Mouse (Mus musculus): ENCODE measurements around the gene Cdkn1a. TPM values are rescaled to one million over a fixed set of nuclear protein-coding genes. Genes with fewer than 3 reads are reported as not detected.

Cdkn1a gene
- total and polyA plus RNA-seq, 3 experiments, result 10.6 to 59.1 (median 37.5) TPM

- no peak overlapping the region for H3K4me2 ChIP-seq (ENCODE audit: insufficient read depth, low read depth, poor library complexity, severe bottlenecking)
- H3K9me3 ChIP-seq (replicated peaks; ENCODE audit: low read length), result no peaks in the 10 kb centered on the region
- H3K79me2 ChIP-seq (replicated peaks; ENCODE audit: control insufficient read depth, extremely low read depth, insufficient read depth, poor library complexity, severe bottlenecking), result no peaks in the 10 kb centered on the region
- no peak overlapping the region for H3K9ac ChIP-seq (ENCODE audit: insufficient read depth, low read depth)
- H3K4me1 ChIP-seq (ENCODE audit: control insufficient read depth in 1 of 2, insufficient read depth in 2 of 2), result peaks cover 11 to 25% of the 10 kb centered on the region in 2 experiments
- no peak overlapping the region for H3K27ac ChIP-seq (ENCODE audit: insufficient read depth, low read depth)
- dilution Hi-C loops (cut with MboI; ENCODE audit: extremely low pct_ligation_motif_present, extremely low pct_unique_long_range_greater_than_20kb, low sequenced_read_pairs), result no loop called here
- no peaks in the 10 kb centered on the region for H3K36me3 ChIP-seq (replicated peaks in 1 of 2; ENCODE audit: control insufficient read depth in 1 of 2, insufficient read depth in 1 of 2, low read length in 1 of 2)
- no peak for DNase-seq (ENCODE audit: extremely low read depth)
- H3K4me3 ChIP-seq (replicated peaks in 1 of 3; ENCODE audit: low read depth in 2 of 3, low read length in 2 of 3, poor library complexity in 1 of 3), result no peak overlapping the region
- H3K27me3 ChIP-seq (replicated peaks), result peaks cover 4% of the 10 kb centered on the region
- TF ChIP-seq PAX5 (IDR thresholded peaks at IDR 0.05; ENCODE audit: low read length) (no peak), JUND (conservative IDR thresholded peaks at IDR 0.05; ENCODE audit: low read depth, low read length) (no peak)
- in situ Hi-C loops (cut with MboI; ENCODE audit: low pct_ligation_motif_present, low pct_unique_long_range_greater_than_20kb, low sequenced_read_pairs), result no loop called here
These were observed 59.0 kb downstream of the Cdkn1a start for GRCm38 (mm10) chr17:29149766-29150165.

Other genes starting within 250 kb of the Cdkn1a start
- not detected in 2 replicates for gene Pnpla1, start 232.6 kb upstream of the Cdkn1a start, total RNA-seq (2012; rRNA removed)
- not detected in 2 replicates for gene Pnpla1, start 232.6 kb upstream of the Cdkn1a start, total RNA-seq (2014; rRNA removed)
- gene Pnpla1, start 232.6 kb upstream of the Cdkn1a start, polyA plus RNA-seq (2012; ENCODE audit: insufficient read length, low read depth), result not detected in 2 replicates
- 1.4 TPM in 2 replicates for gene 4930539E08Rik, start 175.7 kb upstream of the Cdkn1a start, total RNA-seq (2012; rRNA removed)
- gene 4930539E08Rik, start 175.7 kb upstream of the Cdkn1a start, total RNA-seq (2014; rRNA removed), result 0.57 and 0.62 TPM in 2 replicates
- 1.2 and 1.4 TPM in 2 replicates for gene 4930539E08Rik, start 175.7 kb upstream of the Cdkn1a start, polyA plus RNA-seq (2012; ENCODE audit: insufficient read length, low read depth)
- gene Pxt1, start 147.1 kb upstream of the Cdkn1a start, total RNA-seq (2012; rRNA removed), result not detected in 2 replicates
- not detected in 2 replicates for gene Pxt1, start 147.1 kb upstream of the Cdkn1a start, total RNA-seq (2014; rRNA removed)
- gene Pxt1, start 147.1 kb upstream of the Cdkn1a start, polyA plus RNA-seq (2012; ENCODE audit: insufficient read length, low read depth), result not detected in 2 replicates
- 40.1 and 41.3 TPM in 2 replicates for gene Kctd20, start 139.0 kb upstream of the Cdkn1a start, total RNA-seq (2012; rRNA removed)
- gene Kctd20, start 139.0 kb upstream of the Cdkn1a start, total RNA-seq (2014; rRNA removed), result 62.9 and 68.5 TPM in 2 replicates
- 68.6 and 85.2 TPM in 2 replicates for gene Kctd20, start 139.0 kb upstream of the Cdkn1a start, polyA plus RNA-seq (2012; ENCODE audit: insufficient read length, low read depth)
- gene Stk38, start 83.0 kb upstream of the Cdkn1a start, total RNA-seq (2012; rRNA removed), result 25.9 and 29.0 TPM in 2 replicates
- 56.0 and 56.4 TPM in 2 replicates for gene Stk38, start 83.0 kb upstream of the Cdkn1a start, total RNA-seq (2014; rRNA removed)
- 50.9 and 56.0 TPM in 2 replicates for gene Stk38, start 83.0 kb upstream of the Cdkn1a start, polyA plus RNA-seq (2012; ENCODE audit: insufficient read length, low read depth)
- gene Srsf3, start 58.3 kb upstream of the Cdkn1a start, total RNA-seq (2012; rRNA removed), result 171 and 266 TPM in 2 replicates
- 380 and 479 TPM in 2 replicates for gene Srsf3, start 58.3 kb upstream of the Cdkn1a start, total RNA-seq (2014; rRNA removed)
- 687 and 712 TPM in 2 replicates for gene Srsf3, start 58.3 kb upstream of the Cdkn1a start, polyA plus RNA-seq (2012; ENCODE audit: insufficient read length, low read depth)
- 0.17 and 0.34 TPM in 2 replicates for gene Rab44, start 23.2 kb downstream of the Cdkn1a start, total RNA-seq (2012; rRNA removed)
- 0.12 TPM in 1 of 2 replicates, not detected in the other for gene Rab44, start 23.2 kb downstream of the Cdkn1a start, total RNA-seq (2014; rRNA removed)
- 0.30 TPM in 1 of 2 replicates, not detected in the other for gene Rab44, start 23.2 kb downstream of the Cdkn1a start, polyA plus RNA-seq (2012; ENCODE audit: insufficient read length, low read depth)
- 0.50 and 1.3 TPM in 2 replicates for gene Cpne5, start 147.2 kb downstream of the Cdkn1a start, total RNA-seq (2012; rRNA removed)
- 0.68 and 0.74 TPM in 2 replicates for gene Cpne5, start 147.2 kb downstream of the Cdkn1a start, total RNA-seq (2014; rRNA removed)
- 1.4 and 1.9 TPM in 2 replicates for gene Cpne5, start 147.2 kb downstream of the Cdkn1a start, polyA plus RNA-seq (2012; ENCODE audit: insufficient read length, low read depth)
- 97.2 and 123 TPM in 2 replicates for gene Ppil1, start 173.2 kb downstream of the Cdkn1a start, total RNA-seq (2012; rRNA removed)
- gene Ppil1, start 173.2 kb downstream of the Cdkn1a start, total RNA-seq (2014; rRNA removed), result 135 and 143 TPM in 2 replicates
- 107 and 110 TPM in 2 replicates for gene Ppil1, start 173.2 kb downstream of the Cdkn1a start, polyA plus RNA-seq (2012; ENCODE audit: insufficient read length, low read depth)
- 69.1 and 75.1 TPM in 2 replicates for gene BC004004, start 177.8 kb downstream of the Cdkn1a start, total RNA-seq (2012; rRNA removed)
- 86.1 and 89.1 TPM in 2 replicates for gene BC004004, start 177.8 kb downstream of the Cdkn1a start, total RNA-seq (2014; rRNA removed)
- gene BC004004, start 177.8 kb downstream of the Cdkn1a start, polyA plus RNA-seq (2012; ENCODE audit: insufficient read length, low read depth), result 60.4 and 67.9 TPM in 2 replicates
- gene Pi16, start 226.7 kb downstream of the Cdkn1a start, total RNA-seq (2012; rRNA removed), result 0.13 TPM in 1 of 2 replicates, not detected in the other
- gene Pi16, start 226.7 kb downstream of the Cdkn1a start, total RNA-seq (2014; rRNA removed), result not detected in 2 replicates
- not detected in 2 replicates for gene Pi16, start 226.7 kb downstream of the Cdkn1a start, polyA plus RNA-seq (2012; ENCODE audit: insufficient read length, low read depth)